Mouse (Mus musculus) gastrocnemius, postnatal 14 days (tissue): Measurements from ENCODE around the gene Ldlrad3. TPM values are rescaled to one million over a fixed set of nuclear protein-coding genes. Genes with fewer than 3 reads are reported as not detected.

Experiments
- DNase-seq: peaks from one replicate; pipeline ENCODE4 v3.0.0; 2021; ENCODE audit warnings: mixed read lengths
- intact Hi-C: fragments of 180-260 bp; cut with DNase I; formaldehyde crosslinking; loops from one replicate; pipeline ENCODE4 v1.15.1; 2025; ENCODE audit warnings: low total_unique reads
- total RNA-seq, 2 experiments: library from RNA; stranded (reverse); gene quantifications; 2 replicates each; pipeline ENCODE4 v1.2.3; 2021

Gene Ldlrad3
- total RNA-seq, 2 experiments from 2014 or later, result 7.3 to 8.8 TPM

GRCm38 (mm10) chr2:102052951-102053660 is 133.1 kb downstream of the Ldlrad3 start:
- intact Hi-C loops, result no loop called here
- DNase-seq, result no peak

- no peak for DNase-seq
- intact Hi-C loops, result no loop called here
These were observed 133.8 kb downstream of the Ldlrad3 start for GRCm38 (mm10) chr2:102052353-102052752.

DNA sequence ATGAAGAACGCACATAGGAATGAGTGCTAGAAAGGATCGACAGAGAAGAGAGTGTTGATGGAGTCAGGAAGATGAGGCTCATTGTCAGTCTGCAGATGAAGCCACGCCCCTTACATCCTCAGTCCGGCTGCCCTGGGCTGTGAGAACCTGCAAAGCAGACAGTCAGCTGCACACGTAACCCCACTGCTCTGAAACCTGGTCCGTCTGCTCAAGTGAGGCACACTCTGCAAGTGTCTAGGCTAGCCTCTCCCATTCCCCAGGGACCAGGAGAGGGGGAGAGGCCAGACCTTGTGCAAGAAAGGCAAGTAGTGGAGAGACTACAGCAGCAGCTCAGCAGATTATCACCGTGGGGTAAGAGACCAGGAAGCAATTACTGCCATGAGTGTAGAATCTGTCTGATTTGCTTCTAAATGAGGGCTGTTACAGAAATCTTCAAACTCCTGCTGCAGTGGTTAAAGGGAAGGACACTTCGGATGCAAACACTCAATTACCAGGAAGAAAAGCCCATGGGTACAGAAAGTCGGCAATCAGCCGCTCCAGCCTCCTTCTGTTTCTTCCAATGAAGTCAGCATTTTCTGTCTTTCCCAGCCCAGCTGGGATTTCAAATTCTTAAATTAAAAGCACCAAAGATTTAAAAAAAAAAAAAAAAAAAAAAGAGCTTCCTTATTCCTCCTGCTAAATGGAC is 136.2 kb downstream of the Ldlrad3 start:
- no peak for DNase-seq
- intact Hi-C loops, result no loop called here

DNA sequence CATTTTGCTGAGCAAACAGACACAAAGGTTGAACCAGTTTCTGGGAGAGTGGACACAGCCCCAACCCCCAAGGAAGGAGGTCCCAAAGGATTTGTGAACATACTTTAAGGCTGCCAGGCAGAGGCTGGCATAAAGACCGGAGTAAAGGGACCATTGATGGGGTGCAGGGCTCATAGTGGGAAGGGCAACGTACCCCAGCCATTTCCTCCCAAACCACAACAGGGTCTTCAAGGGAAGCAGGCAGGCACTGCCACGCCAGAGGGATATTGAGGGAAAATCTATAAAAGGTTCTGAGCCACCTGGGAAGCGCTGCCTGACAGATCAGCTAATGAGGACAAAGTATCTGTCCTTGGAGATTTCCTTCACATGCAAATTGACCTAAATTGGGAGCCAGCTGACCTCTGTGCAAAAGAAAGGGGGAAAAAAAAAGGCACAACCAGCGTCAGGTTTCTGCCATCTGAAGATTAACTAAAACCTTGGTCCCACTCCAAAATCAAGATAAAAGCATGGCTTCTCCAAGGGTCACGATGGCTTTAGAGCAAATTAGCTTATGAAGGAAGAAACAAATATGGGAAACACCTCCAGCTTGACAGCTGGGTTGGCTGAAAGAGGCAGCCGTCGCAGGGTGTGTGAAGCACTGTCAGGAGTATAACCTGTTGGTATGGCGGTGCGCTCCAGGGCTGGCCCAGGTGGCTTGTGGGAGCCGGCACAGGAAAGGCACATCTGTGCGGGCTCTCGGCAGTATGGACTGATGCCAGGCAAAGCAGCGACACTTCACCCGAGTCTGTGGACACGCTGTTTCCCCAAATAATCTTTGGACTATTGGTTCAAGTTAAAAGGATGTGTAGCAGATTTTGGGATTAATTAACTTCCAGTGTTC is 137.6 kb downstream of the Ldlrad3 start:
- intact Hi-C loops, result no loop called here
- no peak for DNase-seq

- intact Hi-C loops, result no loop called here
- peak; percentile 36 for DNase-seq
These were observed 139.7 kb downstream of the Ldlrad3 start for GRCm38 (mm10) chr2:102046481-102046880.

GRCm38 (mm10) chr2:102040456-102040855 is 145.7 kb downstream of the Ldlrad3 start:
- no peak for DNase-seq
- intact Hi-C loops, result no loop called here

DNA sequence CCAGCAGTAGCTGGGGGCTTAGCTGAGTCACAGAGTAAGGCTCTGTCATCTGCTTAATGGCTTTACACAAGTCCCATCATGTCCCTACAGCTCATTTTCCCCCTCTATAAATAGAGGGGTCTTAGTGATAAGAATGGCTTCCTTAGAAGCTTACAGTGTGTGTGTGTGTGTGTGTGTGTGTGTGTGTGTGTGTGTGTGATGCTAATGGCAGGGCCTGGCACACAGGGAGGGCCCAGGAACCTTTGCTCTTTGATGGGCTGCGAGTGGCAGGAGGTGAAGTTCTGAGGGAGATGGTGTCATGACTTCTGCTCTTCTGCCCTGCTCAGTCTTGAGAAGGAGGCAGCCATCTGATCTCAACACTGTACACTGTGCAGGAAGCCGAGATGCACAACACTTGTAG is 146.2 kb downstream of the Ldlrad3 start:
- no peak for DNase-seq
- intact Hi-C loops, result no loop called here

GRCm38 (mm10) chr2:102038895-102039667 is 147.1 kb downstream of the Ldlrad3 start:
- intact Hi-C loops, result loop anchor here (10.0 kb wide), 1 partner anchor 416 kb away; the partner anchor contains the start of gene Fjx1
- DNase-seq, result no peak

DNA sequence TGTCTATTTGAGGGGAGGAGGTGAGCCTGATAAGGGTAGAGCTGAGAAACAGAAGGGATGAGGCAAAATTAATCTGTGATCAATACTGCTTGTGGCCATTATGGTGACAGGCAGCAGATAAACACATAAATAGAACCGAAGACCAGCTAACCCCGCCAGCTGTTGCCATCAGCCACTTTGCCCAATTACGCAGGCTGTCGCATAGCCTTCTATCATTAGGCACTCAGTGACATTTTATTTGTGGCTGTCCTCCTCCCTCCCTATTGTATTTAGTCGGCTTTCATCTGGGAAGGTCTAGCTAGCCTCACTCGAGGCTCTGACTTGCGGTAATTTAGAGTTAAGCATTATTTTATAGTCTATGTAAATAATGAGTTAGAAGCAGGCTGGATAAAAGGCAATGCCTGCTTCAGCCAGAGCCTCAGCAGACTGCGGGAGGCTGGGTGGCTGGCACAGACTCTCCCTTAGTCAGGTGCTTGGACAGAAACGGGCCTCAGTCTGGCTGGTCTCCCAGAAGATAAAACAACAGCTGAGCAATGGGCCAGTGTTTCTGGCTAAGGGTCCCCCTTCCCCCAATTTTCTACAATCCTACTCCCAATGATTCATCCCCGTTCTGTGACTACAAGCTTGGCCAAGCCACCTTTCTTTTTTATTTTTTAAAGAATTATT is 147.8 kb downstream of the Ldlrad3 start:
- peak; percentile 69 for DNase-seq
- intact Hi-C loops, result loop anchor here (10.0 kb wide), 1 partner anchor 416 kb away; the partner anchor contains the start of gene Fjx1

- intact Hi-C loops, result loop anchor here (10.0 kb wide), 1 partner anchor 418 kb away; the partner anchor contains the start of gene Fjx1
- DNase-seq, result no peak
These were observed 149.3 kb downstream of the Ldlrad3 start for GRCm38 (mm10) chr2:102036665-102037511.

GRCm38 (mm10) chr2:102034513-102034879 is 151.7 kb downstream of the Ldlrad3 start:
- intact Hi-C loops, result loop anchor here (10.0 kb wide), 1 partner anchor 420 kb away; the partner anchor contains the start of gene Fjx1
- DNase-seq, result no peak

GRCm38 (mm10) chr2:102033818-102034512 is 152.2 kb downstream of the Ldlrad3 start:
- no peak for DNase-seq
- intact Hi-C loops, result loop anchor here (10.0 kb wide), 1 partner anchor 421 kb away; the partner anchor contains the start of gene Fjx1

DNA sequence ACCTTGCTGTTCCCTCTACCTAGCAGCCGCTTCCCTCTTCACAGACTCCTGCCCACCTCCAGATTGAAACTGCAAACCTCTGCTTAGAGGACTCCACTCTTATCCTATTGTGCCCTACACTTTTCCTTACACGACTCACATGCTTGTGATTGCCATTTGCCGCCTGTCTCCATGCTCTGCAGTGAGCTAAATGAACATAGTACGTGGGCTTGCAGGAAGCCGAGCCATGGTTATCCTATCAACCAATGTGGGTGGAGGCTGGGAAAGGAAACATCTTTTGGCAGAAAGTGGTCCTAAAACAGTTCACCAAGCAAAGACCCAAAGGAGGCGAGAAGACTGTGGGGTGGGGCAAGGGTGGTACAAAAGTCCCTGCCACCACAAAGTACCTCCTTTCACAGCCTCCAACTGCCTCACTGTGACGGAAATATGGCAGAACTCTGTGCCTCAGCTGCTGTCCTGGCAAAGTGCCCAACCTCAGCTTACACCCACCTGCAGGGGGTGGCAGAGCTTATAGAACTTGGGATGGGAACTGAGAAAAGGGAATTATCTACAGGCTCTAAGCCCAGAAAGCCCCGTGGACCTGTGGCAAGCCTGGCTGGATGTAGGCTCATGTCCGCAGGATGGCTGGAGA is 153.4 kb downstream of the Ldlrad3 start:
- intact Hi-C loops, result loop anchor here (10.0 kb wide), 1 partner anchor 422 kb away; the partner anchor contains the start of gene Fjx1
- DNase-seq, result no peak

DNA sequence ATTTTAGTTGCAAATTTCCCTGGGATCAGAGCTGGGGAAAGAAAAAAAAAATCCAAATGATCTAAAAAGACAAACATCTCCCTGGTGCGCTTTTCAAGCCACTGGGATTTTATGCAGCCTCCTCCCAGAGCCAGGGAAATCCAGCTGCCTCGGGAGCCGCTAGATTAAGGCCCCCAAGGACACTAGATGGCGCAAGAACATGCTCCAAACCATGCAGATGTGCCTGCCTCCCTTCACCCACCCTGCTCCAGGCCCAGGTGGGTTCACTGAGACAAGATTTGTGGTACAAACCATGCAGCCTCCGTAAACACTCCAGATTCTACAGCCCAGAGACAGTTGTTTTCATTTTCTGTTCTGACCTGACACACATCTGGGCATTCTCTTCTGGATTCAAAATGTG is 155.5 kb downstream of the Ldlrad3 start:
- intact Hi-C loops, result loop anchor here (10.0 kb wide), 1 partner anchor 424 kb away; the partner anchor contains the start of gene Fjx1
- DNase-seq, result peak; percentile 70

GRCm38 (mm10) chr2:102030152-102030551 is 156.0 kb downstream of the Ldlrad3 start:
- intact Hi-C loops, result loop anchor here (10.0 kb wide), 1 partner anchor 425 kb away; the partner anchor contains the start of gene Fjx1

DNA sequence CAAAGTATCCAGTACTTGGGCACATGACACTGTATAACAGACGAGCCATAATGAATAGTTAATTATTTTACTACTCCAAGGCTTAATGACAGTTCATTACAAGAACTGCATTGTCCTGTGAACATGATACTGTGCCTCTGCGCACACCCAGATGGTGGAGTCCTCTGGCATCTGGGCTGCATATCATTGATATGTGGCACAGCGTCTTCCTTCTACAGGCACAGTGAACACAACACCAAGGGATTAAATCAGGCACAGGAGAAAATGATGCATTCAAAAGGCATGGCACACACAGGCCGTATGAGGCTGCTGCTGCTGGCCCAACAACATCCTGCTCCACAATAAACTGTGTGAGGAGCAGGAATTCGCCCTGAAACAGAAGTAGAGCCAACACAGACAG is 156.5 kb downstream of the Ldlrad3 start:
- no peak for DNase-seq
- intact Hi-C loops, result loop anchor here (5.0 to 10.0 kb wide), 2 partner anchors 122 to 425 kb away; partner anchors contain the start of gene Fjx1

More at GRCm38 (mm10) chr2:102030152-102030551, 156.0 kb downstream of the Ldlrad3 start:
- no peak for DNase-seq
